Mouse (Mus musculus): ENCODE measurements around the gene H2al1d.
"Not testable (repeated sequence)": the region's sequence is repeated elsewhere in the genome, so short reads cannot be mapped to it uniquely, and the experiment has no call there.

H2al1d gene

GRCm38 (mm10) chrX:11308524-11308923, at the start of gene H2al1d:
Gene H2al1d (plus strand): TSS chrX:11308824.
- not testable (repeated sequence) for DNase-seq

GRCm38 (mm10) chrX:11264918-11265317, 43.7 kb upstream of the H2al1d start:
- no peak for DNase-seq

- DNase-seq: peak; percentile 40
Observed at GRCm38 (mm10) chrX:11267791-11268190, 40.8 kb upstream of the H2al1d start.

- no peak for DNase-seq
Observed at GRCm38 (mm10) chrX:11269074-11269473, 39.5 kb upstream of the H2al1d start.

- DNase-seq: no peak
Observed at GRCm38 (mm10) chrX:11273190-11273589, 35.4 kb upstream of the H2al1d start.

- DNase-seq: no peak
Observed at GRCm38 (mm10) chrX:11277083-11277482, 31.5 kb upstream of the H2al1d start.

- no peak for DNase-seq
Observed at GRCm38 (mm10) chrX:11280741-11281140, 27.9 kb upstream of the H2al1d start.

GRCm38 (mm10) chrX:11288306-11288882, 20.2 kb upstream of the H2al1d start:
- DNase-seq: peak; percentile 57

GRCm38 (mm10) chrX:11289244-11289643, 19.4 kb upstream of the H2al1d start:
- DNase-seq: no peak

- DNase-seq: not testable (repeated sequence)
Observed at GRCm38 (mm10) chrX:11298957-11299356, 9.7 kb upstream of the H2al1d start, which contains the start of gene H2al1a. Gene H2al1a (plus strand): TSS chrX:11299257.

GRCm38 (mm10) chrX:11302132-11302531, 6.5 kb upstream of the H2al1d start, which contains the start of gene H2al1b:
Gene H2al1b (plus strand): TSS chrX:11302432.
- not testable (repeated sequence) for DNase-seq

GRCm38 (mm10) chrX:11305355-11305754, 3.3 kb upstream of the H2al1d start, which contains the start of gene H2al1c:
Gene H2al1c (plus strand): TSS chrX:11305655.
- not testable (repeated sequence) for DNase-seq

- DNase-seq: not testable (repeated sequence)
Observed at GRCm38 (mm10) chrX:11311634-11312033, 3.0 kb downstream of the H2al1d start, which contains the start of gene H2al1e. Gene H2al1e (plus strand): TSS chrX:11311934.

GRCm38 (mm10) chrX:11314858-11315257, 6.2 kb downstream of the H2al1d start, which contains the start of gene H2al1f:
Gene H2al1f (plus strand): TSS chrX:11315158.
- not testable (repeated sequence) for DNase-seq

GRCm38 (mm10) chrX:11317956-11318355, 9.3 kb downstream of the H2al1d start, which contains the start of gene H2al1g:
Gene H2al1g (plus strand): TSS chrX:11318256.
- DNase-seq: not testable (repeated sequence)

- DNase-seq: not testable (repeated sequence)
Observed at GRCm38 (mm10) chrX:11321192-11321591, 12.6 kb downstream of the H2al1d start, which contains the start of gene H2al1h. Gene H2al1h (plus strand): TSS chrX:11321492.

- not testable (repeated sequence) for DNase-seq
Observed at GRCm38 (mm10) chrX:11324359-11324758, 15.7 kb downstream of the H2al1d start, which contains the start of gene H2al1i. Gene H2al1i (plus strand): TSS chrX:11324659.

- not testable (repeated sequence) for DNase-seq
Observed at GRCm38 (mm10) chrX:11327522-11327921, 18.9 kb downstream of the H2al1d start, which contains the start of gene H2al1j. Gene H2al1j (plus strand): TSS chrX:11327822.

- peak; percentile 37 for DNase-seq
Observed at GRCm38 (mm10) chrX:11345762-11346161, 37.1 kb downstream of the H2al1d start.

- DNase-seq: no peak
Observed at GRCm38 (mm10) chrX:11346756-11347155, 38.1 kb downstream of the H2al1d start.
